Mouse (Mus musculus): ENCODE measurements around the gene Alpl. TPM values are rescaled to one million over a fixed set of nuclear protein-coding genes. Genes with fewer than 3 reads are reported as not detected.

The Alpl gene
- polyA plus RNA-seq, 1 experiment: 1.2 TPM

DNA sequence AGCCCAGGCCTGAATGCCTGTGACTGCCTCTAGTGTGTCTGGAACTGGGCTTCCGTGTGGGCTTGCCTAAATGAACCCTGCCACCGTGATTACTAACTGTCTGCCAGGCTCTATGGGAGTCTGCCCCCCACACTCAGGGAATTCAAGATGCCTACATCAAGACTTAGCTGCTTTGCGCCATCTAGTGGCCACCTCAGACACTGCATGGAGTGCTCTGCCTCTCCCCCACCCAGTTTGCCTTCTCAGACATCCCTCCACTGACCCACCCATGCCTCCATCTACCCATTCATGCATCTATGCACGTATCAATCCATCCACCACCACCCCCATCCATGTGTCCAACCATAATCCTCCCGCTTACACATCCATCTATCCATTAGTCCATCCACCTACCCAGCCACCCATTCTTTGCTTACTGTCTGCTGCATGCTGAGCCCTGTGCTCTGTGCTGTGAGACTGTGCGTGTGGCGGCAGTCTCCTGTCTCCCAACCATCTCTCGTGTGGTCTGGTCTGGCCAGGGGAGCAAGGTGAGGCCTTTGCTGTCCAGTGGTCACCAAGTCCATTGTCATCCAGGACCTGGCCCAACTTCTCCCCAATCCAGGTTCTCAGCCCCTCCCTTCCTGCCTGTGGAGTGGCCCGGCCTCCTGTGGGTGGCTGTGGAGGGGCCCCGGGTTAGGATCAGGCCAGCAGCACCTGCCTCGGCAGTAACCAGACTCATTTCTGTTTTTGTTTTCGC, 73.3 kb downstream of the Alpl start:
- Histone ChIP-seq H3K27me3 (ENCODE audit: control insufficient read depth) (peaks cover 31% of the 10 kb centered on the region), H3K4me3 (replicated peaks) (no peak overlapping the region), H3K9me3 (ENCODE audit: control insufficient read depth, low read length) (no peaks in the 10 kb centered on the region), H3K36me3 (ENCODE audit: control insufficient read depth) (no peaks in the 10 kb centered on the region; the same call in 1 of the 2 replicates), H3K4me1 (ENCODE audit: control insufficient read depth) (peaks cover 42% of the 10 kb centered on the region)
- no peak for TF ChIP-seq GATA1 (IDR thresholded peaks at IDR 0.05; ENCODE audit: low read length)
- no peak for TF ChIP-seq TAL1 (IDR thresholded peaks at IDR 0.05; ENCODE audit: low read length)

DNA sequence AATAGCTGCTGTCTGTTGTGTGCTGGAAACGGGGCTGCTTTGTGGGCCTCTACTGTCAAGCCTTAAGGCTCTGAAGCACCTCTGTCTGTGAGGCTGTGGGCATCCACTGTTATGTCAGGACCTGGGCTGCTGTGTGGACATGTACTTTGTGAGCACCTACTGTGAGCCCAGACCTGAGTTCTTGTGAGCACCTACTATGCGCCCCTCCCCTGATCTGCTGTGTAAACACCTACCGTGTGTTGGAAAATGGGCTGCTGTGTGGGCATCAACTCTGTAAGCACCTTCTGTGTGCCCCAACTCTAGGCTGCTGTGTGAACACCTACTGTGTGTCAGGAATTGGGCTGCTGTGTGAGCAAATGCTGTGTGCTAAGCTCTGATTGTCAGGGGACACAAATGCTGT, 74.0 kb downstream of the Alpl start:
- TF ChIP-seq GATA1 (IDR thresholded peaks at IDR 0.05; ENCODE audit: low read length) (no peak), TAL1 (IDR thresholded peaks at IDR 0.05; ENCODE audit: low read length) (no peak)
- Histone ChIP-seq H3K36me3 (ENCODE audit: control insufficient read depth) (no peaks in the 10 kb centered on the region; the same call in 1 of the 2 replicates), H3K4me3 (replicated peaks) (no peak overlapping the region), H3K27me3 (ENCODE audit: control insufficient read depth) (peaks cover 34% of the 10 kb centered on the region), H3K9me3 (ENCODE audit: control insufficient read depth, low read length) (no peaks in the 10 kb centered on the region), H3K4me1 (ENCODE audit: control insufficient read depth) (peaks cover 37% of the 10 kb centered on the region)

DNA sequence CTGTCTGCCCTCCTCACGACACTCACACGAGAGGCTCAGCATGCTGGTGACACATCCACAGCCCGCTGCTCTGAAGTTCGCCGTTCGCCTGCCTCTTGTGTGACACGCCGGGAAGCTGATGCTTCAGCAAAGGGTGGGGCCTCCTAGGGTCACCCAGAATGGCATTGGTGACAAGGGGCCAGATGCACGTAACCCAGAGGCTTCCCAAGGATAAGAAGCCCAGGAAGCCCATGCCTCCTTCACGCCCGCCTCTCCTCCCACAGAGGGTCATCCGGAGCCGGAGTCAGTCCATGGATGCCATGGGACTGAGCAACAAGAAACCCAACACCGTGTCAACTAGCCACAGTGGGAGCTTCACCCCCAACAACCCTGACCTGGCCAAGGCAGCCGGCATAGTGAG, 74.6 kb downstream of the Alpl start:
- no peak overlapping the region for H3K4me3 ChIP-seq (replicated peaks)
- no peak for TF ChIP-seq TAL1 (IDR thresholded peaks at IDR 0.05; ENCODE audit: low read length)
- no peak for TF ChIP-seq GATA1 (IDR thresholded peaks at IDR 0.05; ENCODE audit: low read length)
- no peaks in the 10 kb centered on the region; the same call in 1 of the 2 replicates for H3K36me3 ChIP-seq (ENCODE audit: control insufficient read depth)
- peaks cover 32% of the 10 kb centered on the region for H3K4me1 ChIP-seq (ENCODE audit: control insufficient read depth)
- H3K9me3 ChIP-seq (ENCODE audit: control insufficient read depth, low read length): no peaks in the 10 kb centered on the region
- peaks cover 34% of the 10 kb centered on the region for H3K27me3 ChIP-seq (ENCODE audit: control insufficient read depth)

DNA sequence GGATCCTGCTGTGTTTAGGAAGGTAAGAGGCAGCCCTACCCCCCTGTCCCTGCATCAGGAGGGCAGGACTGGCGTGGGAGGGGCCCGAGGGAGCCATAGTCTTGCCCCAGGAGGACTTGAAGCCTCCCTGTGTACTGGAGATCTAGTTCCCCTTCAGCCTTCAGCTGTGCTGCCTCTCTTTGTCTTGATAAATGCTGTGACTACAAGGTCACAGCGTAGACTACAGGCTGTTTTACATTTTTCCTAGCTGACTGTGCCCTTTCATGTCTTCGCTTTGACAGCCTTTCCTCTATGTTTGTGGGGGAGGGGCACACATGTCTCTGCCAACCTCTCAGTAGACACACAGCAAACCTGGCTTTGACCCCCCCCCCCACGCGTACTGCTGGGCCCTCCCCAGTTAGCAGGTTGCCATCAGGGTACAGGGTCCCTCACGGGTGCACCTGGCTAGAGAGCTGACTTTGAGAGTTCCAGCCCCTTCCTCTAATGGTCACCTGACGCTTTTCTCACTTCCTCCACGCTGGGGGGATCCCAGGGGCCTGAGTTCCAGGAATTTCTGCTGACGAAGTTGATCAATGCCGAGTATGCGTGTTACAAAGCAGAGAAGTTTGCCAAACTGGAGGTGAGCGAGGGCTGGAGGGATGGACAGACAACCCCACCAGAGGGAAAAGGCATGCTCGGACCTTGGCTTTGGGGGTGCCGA, 76.7 kb downstream of the Alpl start:
- no peaks in the 10 kb centered on the region for H3K9me3 ChIP-seq (ENCODE audit: control insufficient read depth, low read length)
- H3K36me3 ChIP-seq (ENCODE audit: control insufficient read depth): no peaks in the 10 kb centered on the region; the same call in 1 of the 2 replicates
- H3K4me1 ChIP-seq (ENCODE audit: control insufficient read depth): peaks cover 23% of the 10 kb centered on the region
- TF ChIP-seq GATA1 (IDR thresholded peaks at IDR 0.05; ENCODE audit: low read length): no peak
- no peak for TF ChIP-seq TAL1 (IDR thresholded peaks at IDR 0.05; ENCODE audit: low read length)
- H3K27me3 ChIP-seq (ENCODE audit: control insufficient read depth): peaks cover 31% of the 10 kb centered on the region
- H3K4me3 ChIP-seq (replicated peaks): no peak overlapping the region

DNA sequence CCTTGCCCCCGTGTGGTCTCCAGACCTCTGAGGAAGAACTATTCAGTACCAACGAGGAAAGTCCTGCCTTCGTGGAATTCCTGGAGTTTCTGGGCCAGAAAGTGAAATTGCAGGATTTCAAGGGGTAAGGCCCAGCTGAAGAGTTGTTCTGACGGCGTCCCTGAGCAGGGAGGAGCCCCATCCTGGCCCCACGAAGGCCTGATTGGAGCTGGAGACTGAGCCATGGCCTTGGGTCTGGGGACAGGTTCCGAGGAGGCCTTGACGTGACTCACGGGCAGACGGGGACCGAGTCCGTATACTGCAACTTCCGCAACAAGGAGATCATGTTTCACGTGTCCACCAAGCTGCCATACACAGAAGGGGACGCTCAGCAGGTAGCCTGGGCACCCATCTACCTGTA, 78.5 kb downstream of the Alpl start:
- Histone ChIP-seq H3K36me3 (ENCODE audit: control insufficient read depth) (no peaks in the 10 kb centered on the region; the same call in 1 of the 2 replicates), H3K27me3 (ENCODE audit: control insufficient read depth) (peaks cover 14% of the 10 kb centered on the region; the same call in 1 of the 2 replicates), H3K9me3 (ENCODE audit: control insufficient read depth, low read length) (no peaks in the 10 kb centered on the region), H3K4me3 (replicated peaks) (no peak overlapping the region), H3K4me1 (ENCODE audit: control insufficient read depth) (peaks cover 27% of the 10 kb centered on the region)
- TF ChIP-seq GATA1 (IDR thresholded peaks at IDR 0.05; ENCODE audit: low read length) (no peak), TAL1 (IDR thresholded peaks at IDR 0.05; ENCODE audit: low read length) (no peak)

DNA sequence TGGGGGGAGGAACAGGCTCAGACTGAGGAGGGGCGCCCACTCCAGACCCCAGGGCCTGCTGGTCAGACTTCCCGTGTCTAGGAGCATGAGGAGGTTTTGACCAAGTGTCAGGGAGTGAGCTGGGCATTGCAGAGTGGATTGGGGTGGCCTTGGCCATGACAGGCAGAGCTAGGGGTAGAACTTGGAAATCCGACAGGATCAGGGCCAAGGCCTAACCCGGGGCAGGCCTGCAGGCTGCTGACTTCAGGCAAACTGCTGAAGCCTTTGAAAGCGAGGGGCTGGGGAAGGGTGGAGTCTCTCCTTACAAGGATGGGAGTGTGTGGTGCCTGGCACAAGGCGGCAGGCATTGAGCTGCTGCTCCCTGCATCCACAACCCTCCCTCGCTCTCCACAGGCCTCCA, 79.2 kb downstream of the Alpl start:
- H3K36me3 ChIP-seq (ENCODE audit: control insufficient read depth): no peaks in the 10 kb centered on the region; the same call in 1 of the 2 replicates
- no peak overlapping the region for H3K4me3 ChIP-seq (replicated peaks)
- no peak for TF ChIP-seq GATA1 (IDR thresholded peaks at IDR 0.05; ENCODE audit: low read length)
- peaks cover 32% of the 10 kb centered on the region for H3K4me1 ChIP-seq (ENCODE audit: control insufficient read depth)
- peaks cover 14% of the 10 kb centered on the region; the same call in 1 of the 2 replicates for H3K27me3 ChIP-seq (ENCODE audit: control insufficient read depth)
- H3K9me3 ChIP-seq (ENCODE audit: control insufficient read depth, low read length): no peaks in the 10 kb centered on the region

DNA sequence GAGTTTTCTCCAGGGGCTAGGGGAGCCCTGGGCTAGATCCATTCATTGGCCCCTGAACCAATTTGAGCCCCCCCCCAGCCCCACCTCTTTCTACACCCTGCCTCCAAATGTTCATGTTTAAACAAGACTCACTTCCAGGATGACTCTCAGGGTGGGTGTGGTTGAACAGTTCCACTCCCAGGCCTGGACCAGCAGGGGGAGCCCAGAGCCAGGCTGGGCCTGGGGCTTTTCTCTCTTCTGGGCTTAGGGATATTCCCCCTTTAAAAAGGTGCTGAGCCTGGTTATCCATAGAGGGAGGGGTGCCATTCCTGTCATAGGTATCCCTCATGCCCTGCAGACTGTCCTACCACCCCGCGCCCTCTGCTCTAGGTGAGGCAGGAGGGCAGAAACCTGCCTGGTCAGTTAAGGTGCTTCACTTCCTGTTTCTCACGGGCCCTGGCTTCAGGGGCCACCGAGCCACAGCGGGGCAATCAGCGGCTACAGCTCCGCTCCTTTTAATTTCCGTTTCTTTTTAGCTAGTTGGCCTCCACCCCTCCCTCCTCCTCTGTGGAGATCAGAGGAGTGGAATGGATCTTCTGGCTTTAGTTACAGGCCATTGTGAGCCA, 82.1 kb downstream of the Alpl start:
- Histone ChIP-seq H3K36me3 (ENCODE audit: control insufficient read depth) (no peaks in the 10 kb centered on the region; the same call in 1 of the 2 replicates), H3K4me3 (replicated peaks) (no peak overlapping the region), H3K4me1 (ENCODE audit: control insufficient read depth) (peaks cover 40% of the 10 kb centered on the region), H3K9me3 (ENCODE audit: control insufficient read depth, low read length) (no peaks in the 10 kb centered on the region), H3K27me3 (ENCODE audit: control insufficient read depth) (peaks cover 10% of the 10 kb centered on the region; the same call in 1 of the 2 replicates)
- TF ChIP-seq TAL1 (IDR thresholded peaks at IDR 0.05; ENCODE audit: low read length) (no peak), GATA1 (IDR thresholded peaks at IDR 0.05; ENCODE audit: low read length) (no peak)

DNA sequence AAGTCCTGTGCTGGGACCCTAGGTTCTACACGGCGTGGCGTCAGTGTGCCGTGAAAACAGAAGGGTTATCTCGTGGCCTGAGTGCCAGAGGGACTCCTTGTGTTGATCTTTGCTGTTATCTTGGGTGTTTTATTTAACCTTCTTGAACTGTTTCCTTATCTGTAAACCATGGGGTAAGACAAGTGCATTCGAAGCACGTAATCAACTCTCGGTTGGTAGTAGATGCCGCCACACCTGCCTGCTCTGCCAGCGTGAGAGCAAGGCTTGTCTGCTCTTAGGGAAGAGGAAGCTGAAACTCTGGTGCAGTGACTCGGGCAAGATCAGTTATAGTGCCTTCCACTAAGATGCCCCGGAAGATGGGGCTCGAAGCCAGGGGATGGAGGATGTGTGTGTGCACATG, 83.2 kb downstream of the Alpl start:
- Histone ChIP-seq H3K9me3 (ENCODE audit: control insufficient read depth, low read length) (no peaks in the 10 kb centered on the region), H3K4me3 (replicated peaks) (no peak overlapping the region), H3K4me1 (ENCODE audit: control insufficient read depth) (peaks cover 47% of the 10 kb centered on the region), H3K27me3 (ENCODE audit: control insufficient read depth) (peaks cover 17% of the 10 kb centered on the region), H3K36me3 (ENCODE audit: control insufficient read depth) (no peaks in the 10 kb centered on the region; the same call in 1 of the 2 replicates)
- TF ChIP-seq TAL1 (IDR thresholded peaks at IDR 0.05; ENCODE audit: low read length): no peak
- no peak for TF ChIP-seq GATA1 (IDR thresholded peaks at IDR 0.05; ENCODE audit: low read length)

All from erythroblast, embryonic 14.5 days (primary cell).